Comparison of ENCODE assay signal across 8 mouse cellular contexts in the genomic region with DNA sequence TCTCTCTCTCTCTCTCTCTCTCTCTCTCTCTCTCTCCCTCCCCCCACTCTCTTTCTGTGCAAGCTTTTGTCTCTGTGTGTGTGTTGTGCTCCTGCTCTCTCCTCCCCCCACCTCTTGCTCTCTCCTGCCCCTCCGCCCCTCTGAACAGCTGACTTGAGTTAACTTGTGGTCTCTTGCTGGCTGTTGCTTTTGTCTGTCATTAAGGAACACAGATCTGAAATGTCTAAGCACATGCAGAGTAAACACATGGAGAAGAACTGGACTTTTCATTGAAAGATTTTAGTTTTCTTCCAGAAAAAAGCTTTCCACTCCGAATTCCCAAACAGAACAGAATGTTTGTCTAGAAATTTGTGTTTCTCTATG.
DNase-seq lines count a peak whose midpoint lies in the region; ATAC-seq lines count a peak whose summit lies in the region.

No protein-coding gene starts in this region.

- DNase-seq in spleen, postnatal 36 days (ENCODE audit: low spot score in 2 of 2) = peak; percentile 38
- DNase-seq in spleen, postnatal 14 days (ENCODE audit: low spot score in 2 of 2) = no peak
- DNase-seq in induced T-regulatory cell, adult 2 months (ENCODE audit: low read depth) = peak; percentile 81
- peak; percentile 15 for DNase-seq in lung, postnatal 14 days
- DNase-seq in thymus, postnatal 4 days = peak; percentile 70
- no peak for DNase-seq in cerebellum, adult 8-10 months
- no peak for DNase-seq in gastrocnemius, adult 8-10 months (ENCODE audit: low spot score in 2 of 2)

- no peak for ATAC-seq in granulocyte monocyte progenitor cell, adult 5-6 weeks (replicated peaks; ENCODE audit: poor library complexity, severe bottlenecking)

Comparison
In these comparisons a context has a peak if more than half of its experiments do, and no peak if none do; other contexts are left out.
1. DNase-seq: peak in spleen, postnatal 36 days (2 of 2), induced T-regulatory cell, adult 2 months (single experiment), lung, postnatal 14 days (single experiment) and thymus, postnatal 4 days (single experiment); none in spleen, postnatal 14 days (0 of 2), cerebellum, adult 8-10 months (single experiment) and gastrocnemius, adult 8-10 months (0 of 2).